Mouse (Mus musculus): Measurements from ENCODE around the gene Ddx43.

- TF ChIP-seq CTCF (IDR thresholded peaks at IDR 0.05; ENCODE audit: borderline replicate concordance, insufficient read depth, low read depth, low read length), result no peak
- no peak for TF ChIP-seq POLR2A (IDR thresholded peaks at IDR 0.05; ENCODE audit: borderline replicate concordance, insufficient read depth, low read length)
Observed at GRCm38 (mm10) chr9:78439426-78439825, 43.8 kb downstream of the Ddx43 start.

Data from cerebellum, adult 2 months (tissue).